Mouse (Mus musculus): ENCODE data around the gene Oxtr.

Oxtr gene

DNA sequence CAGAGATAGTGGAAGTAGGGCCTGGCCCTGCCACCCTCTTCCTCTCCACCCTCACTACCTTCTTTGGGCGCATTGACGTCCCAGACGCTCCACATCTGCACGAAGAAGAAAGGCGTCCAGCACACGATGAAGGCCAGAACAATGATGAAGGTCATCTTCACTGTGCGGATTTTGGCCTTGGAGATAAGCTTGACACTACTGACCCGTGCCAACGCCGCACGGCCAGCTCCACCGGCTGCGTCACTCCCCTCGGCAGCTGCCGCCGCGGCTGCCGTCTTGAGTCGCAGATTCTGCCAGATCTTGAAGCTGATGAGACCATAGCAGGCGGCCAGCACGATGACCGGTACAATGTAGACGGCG, 942 bp downstream of the Oxtr start:
- in situ Hi-C loops (cut with MboI, MseI), result loop anchor here (5.0 kb wide), 1 partner anchor 82 kb away; no protein-coding TSS in a partner anchor

DNA sequence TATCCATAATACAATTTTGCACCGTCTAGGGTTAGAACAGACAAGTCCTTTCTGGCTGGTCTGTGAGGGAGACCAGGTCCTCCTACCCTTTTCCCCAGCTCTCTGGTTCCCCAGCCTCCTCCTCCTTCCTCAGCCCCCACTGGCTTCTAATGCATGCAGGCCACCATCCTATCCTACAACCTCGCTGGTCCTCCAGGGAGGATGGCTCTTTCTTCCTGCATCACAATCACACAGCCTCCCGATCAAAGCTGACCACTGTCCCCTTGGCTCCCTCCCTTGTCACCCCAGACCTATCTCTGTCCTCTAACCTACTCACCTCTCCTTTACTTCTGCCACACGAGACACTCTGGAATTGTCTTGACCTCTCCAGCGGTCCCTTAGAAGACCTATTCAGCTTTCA, 1.8 kb downstream of the Oxtr start:
- in situ Hi-C loops (cut with MboI, MseI), result loop anchor here (5.0 kb wide), 1 partner anchor 81 kb away; no protein-coding TSS in a partner anchor

DNA sequence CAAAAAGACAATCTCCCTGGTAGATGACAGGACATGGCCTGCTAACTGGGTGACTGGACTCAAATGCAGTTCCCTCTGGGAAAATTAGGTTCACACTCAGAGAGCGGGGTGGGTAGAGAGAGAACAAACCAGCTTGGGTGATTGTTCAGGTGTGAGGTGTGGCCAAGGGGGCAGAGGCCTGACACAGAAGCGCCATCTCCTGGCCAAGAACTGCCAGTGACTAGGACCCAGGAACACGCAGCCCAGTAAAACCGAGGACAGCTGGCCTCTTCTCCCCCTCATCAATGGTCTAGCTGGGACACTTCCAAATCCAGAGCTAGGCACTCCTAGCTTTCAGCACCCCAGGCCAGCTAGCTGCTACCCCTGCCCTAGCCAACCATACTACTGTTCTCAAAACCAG, 5.4 kb downstream of the Oxtr start:
- in situ Hi-C loops (cut with MboI, MseI), result no loop called here

DNA sequence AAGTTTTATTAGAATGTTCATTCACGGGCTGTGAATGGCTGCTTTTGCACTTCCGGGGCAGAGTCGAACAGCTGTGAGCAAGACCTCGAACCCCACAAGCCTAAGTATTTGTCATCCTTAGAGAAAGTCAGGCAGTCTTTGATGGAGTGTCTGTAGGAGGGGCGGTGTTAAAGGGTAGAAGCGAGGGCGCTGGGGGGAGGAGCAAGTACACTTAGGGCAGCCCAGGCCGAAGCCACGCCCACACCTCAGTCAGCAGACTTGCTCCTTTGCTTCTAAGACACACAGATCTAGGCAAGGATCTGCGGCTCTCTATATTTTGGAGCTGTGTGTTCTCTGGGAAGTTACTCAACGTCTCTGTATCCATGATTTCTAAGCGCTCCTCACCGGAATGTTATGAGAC, 9.9 kb downstream of the Oxtr start:
- in situ Hi-C loops (cut with MboI, MseI), result no loop called here

GRCm38 (mm10) chr6:112471644-112472043, 18.1 kb downstream of the Oxtr start:
- in situ Hi-C loops (cut with MboI, MseI), result no loop called here

- in situ Hi-C loops (cut with MboI, MseI), result no loop called here
These were observed 23.7 kb downstream of the Oxtr start for GRCm38 (mm10) chr6:112466001-112466400.

DNA sequence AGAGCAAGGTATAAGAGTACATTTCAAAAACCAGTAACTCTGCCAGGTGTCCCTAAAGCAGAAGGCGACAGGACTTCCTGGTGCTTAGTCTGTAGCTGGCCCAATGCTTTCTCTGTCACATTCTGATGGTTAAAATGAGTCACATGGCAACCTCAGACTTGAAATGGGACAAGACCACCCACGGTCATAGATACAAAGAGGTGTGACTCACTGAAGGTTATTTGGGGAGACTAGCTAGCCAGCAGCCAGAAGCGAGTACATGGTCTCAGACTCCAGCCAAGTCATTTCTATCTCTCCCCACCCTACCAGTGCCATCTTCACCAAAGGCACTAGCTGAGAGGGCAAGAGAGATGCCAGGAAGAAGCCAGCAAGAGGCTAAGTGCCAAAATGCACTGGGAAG, 24.3 kb downstream of the Oxtr start:
- in situ Hi-C loops (cut with MboI, MseI), result no loop called here

GRCm38 (mm10) chr6:112463331-112463730, 26.4 kb downstream of the Oxtr start:
- in situ Hi-C loops (cut with MboI, MseI), result no loop called here

DNA sequence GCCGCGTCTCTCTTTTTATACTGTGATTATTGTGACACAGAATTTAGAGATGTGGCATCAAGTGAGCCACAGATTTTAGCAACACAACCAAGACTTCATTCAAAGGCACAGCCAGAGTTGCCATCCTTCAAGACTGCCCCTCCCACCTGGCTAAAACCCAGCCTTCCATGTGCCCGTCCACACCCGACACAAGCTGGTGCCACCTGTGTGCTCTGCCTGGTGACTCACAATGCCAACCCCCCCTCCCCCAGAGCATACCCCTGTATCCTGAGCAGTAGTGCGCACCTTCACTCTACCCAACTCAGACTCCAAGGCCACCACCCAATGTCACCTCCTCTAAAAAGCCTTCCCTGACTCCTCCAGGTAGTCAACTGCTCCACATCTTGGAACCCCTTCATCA, 28.3 kb downstream of the Oxtr start:
- in situ Hi-C loops (cut with MboI, MseI), result no loop called here

GRCm38 (mm10) chr6:112459341-112459749, 30.4 kb downstream of the Oxtr start, which contains the start of gene Cav3:
Cav3 (plus strand) TSS chr6:112459505.
- in situ Hi-C loops (cut with MboI, MseI), result no loop called here

DNA sequence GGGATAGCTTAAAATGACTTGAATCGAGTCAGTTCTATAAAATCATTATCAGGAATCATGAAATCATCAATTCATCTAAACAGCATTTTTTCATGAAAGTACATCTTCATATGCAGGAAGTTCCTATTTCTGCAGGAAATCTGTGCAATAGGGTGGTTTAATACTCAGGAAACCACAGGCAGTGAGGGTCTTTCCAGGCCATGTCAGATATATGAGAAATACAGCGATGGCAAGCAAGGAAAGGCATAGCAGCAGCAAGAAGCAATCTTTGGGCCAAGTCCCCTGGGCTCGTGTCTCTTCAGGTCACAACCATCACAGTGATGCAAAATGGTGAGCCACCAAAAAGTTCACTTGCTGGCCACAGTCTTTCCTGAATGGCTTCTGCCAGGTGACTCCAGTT, 44.1 kb downstream of the Oxtr start:
- in situ Hi-C loops (cut with MboI, MseI), result no loop called here

GRCm38 (mm10) chr6:112426018-112426732, 63.6 kb downstream of the Oxtr start:
- in situ Hi-C loops (cut with MboI, MseI), result no loop called here

DNA sequence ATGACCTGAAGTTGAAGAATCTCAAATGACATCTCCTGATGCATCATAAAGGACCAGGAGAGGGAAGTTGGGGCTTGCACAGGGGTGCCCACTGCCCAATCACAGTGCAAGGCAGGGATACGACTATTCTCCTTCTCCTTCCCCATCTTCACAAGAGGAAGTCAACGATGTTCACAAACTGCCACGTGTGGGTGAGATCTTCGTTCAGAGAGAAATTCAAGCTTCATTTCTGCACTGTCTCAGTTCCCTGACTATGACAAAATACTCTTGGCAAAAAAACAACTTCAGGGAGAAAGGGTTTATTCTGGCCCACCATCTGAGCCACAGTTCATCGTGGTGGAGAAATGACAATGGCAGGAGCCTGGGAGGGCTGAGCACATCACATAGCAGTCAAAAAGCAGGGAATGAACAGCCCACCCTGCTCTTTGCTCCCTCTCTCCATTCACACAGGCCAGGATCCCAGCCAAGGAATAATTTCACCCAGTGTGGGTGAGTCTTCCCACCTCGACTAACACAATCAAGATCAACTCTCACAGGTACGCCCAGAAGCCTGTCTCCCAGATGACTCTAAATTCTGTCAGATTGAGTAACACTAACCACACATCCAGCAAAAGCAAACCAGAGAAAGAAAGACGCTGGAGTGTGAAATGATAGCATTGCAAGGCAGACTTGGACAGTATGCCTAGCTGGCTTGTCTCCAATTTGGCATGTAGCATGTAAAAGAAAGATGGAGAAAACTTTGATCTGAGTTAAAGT, 65.8 kb downstream of the Oxtr start:
- in situ Hi-C loops (cut with MboI, MseI), result no loop called here

All from T-helper 2 cell (primary cell).